Mouse (Mus musculus) gastrocnemius, postnatal 14 days (tissue): ENCODE measurements around the gene Cryzl1. TPM values are rescaled to one million over a fixed set of nuclear protein-coding genes. Genes with fewer than 3 reads are reported as not detected.

ENCODE experiments used
- DNase-seq: peaks from one replicate; pipeline ENCODE4 v3.0.0; 2021; ENCODE audit warnings: mixed read lengths
- intact Hi-C: fragments of 180-260 bp; cut with DNase I; formaldehyde crosslinking; loops from one replicate; pipeline ENCODE4 v1.15.1; 2025; ENCODE audit warnings: low total_unique reads
- total RNA-seq, 2 experiments: library from RNA; stranded (reverse); gene quantifications; 2 replicates each; pipeline ENCODE4 v1.2.3; 2021

Gene Cryzl1
- total RNA-seq, 2 experiments from 2014 or later, result 13.3 to 13.8 TPM

DNA sequence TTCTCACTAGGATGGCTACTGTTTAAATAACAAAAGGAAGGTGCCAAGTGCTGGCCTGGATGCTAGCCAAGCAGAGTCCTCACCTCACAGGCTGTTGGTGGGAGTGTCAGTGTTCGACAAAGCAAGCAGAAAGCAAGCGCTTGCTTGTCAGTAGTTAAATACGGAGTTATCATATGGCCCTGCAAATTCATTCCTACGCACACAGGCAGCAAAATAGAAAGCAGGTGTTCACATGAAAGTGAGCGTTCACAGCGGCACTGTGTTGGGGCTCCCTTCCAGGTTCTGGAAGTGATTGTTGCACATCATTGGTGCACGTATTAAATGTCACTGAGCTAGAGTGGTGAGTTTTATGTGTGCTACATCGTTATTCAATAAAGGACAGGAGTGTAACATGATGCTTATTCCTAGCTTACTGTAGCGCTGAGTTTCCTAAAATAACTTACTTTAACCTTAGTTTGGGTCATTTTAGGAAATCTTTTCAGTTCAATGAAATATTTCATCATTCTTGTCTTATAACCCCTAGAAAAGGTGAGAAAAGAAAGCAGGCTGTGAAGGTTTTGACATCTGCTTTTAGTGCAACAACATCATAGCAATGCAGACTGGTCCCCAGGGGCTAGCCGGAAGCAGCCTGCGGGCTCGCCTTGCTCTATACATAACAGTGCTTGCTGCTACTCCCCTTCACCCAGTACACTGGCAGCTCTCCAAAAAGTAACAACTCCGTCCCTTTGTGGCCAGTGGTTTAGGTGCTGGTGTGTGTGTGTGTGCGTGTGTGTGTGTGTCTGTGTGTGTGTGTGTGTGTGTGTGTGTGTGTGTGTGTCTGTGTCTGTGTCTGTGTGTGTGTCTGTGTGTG lies 17.6 kb upstream of the Cryzl1 start:
- DNase-seq, result no peak
- intact Hi-C loops, result no loop called here

DNA sequence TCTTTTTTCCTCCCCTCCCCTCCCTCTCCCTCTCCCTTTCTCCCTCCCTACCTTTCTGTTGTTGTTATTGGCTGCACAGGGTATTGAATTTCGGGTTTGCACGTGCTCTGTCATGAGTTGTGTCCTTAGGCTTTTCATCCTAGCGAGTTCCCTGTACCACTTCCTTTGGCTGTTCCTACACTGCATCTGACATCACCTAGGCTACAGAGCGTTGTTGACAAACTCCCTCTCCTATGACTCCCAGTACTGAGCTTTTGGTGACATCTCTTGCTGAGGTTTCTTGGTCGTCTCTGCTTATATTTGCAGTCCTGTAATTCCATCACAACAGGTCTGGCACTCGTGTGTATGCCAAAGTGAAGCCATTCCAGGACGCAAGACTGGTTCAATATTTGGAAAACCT lies 14.3 kb upstream of the Cryzl1 start:
- intact Hi-C loops, result no loop called here

DNA sequence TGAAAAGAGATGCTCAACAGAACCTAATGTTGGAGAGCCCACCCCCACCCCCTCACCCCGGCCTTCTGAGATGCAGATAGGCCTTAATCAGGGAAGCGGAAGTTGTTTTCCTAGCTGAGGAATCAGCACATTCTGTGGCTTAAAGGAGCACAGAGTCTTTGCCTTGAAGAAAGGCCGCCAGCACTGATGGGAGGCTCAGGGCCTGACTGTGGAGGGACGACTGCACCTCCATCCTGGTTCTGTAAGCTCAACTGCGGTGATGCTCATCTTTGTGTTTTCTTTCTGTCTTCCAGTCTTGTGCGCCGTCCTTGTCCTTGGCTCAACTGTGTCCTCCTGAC lies 12.1 kb upstream of the Cryzl1 start:
- intact Hi-C loops, result no loop called here
- no peak for DNase-seq

More for the DNA sequence above, 14.3 kb upstream of the Cryzl1 start:
- no peak for DNase-seq

- intact Hi-C loops, result no loop called here
Observed at GRCm38 (mm10) chr16:91740184-91740917, 11.6 kb upstream of the Cryzl1 start.

DNA sequence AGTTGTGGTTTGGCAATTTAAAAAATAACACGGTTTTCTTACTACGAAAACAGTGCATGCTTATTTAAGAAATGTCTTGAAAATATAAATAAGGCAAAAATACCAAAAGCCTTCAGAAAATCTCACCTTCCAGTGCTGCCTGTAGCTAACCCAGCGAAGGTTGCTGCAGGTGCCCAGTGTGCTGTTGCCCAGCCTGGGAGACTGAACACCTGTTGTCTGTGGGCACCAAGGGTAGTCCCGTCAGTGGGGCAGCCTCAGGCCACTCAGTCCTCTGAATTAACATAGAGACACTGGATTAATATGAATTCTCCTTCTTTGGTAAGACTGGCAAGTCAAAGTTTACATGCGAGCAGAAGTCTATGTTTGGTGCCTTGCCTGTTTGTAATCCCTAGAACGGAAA lies 9.7 kb upstream of the Cryzl1 start:
- intact Hi-C loops, result loop anchor here (10.0 kb wide), 1 partner anchor 66 kb away; no protein-coding TSS in a partner anchor
- DNase-seq, result no peak

More at GRCm38 (mm10) chr16:91740184-91740917, 11.6 kb upstream of the Cryzl1 start:
- no peak for DNase-seq

DNA sequence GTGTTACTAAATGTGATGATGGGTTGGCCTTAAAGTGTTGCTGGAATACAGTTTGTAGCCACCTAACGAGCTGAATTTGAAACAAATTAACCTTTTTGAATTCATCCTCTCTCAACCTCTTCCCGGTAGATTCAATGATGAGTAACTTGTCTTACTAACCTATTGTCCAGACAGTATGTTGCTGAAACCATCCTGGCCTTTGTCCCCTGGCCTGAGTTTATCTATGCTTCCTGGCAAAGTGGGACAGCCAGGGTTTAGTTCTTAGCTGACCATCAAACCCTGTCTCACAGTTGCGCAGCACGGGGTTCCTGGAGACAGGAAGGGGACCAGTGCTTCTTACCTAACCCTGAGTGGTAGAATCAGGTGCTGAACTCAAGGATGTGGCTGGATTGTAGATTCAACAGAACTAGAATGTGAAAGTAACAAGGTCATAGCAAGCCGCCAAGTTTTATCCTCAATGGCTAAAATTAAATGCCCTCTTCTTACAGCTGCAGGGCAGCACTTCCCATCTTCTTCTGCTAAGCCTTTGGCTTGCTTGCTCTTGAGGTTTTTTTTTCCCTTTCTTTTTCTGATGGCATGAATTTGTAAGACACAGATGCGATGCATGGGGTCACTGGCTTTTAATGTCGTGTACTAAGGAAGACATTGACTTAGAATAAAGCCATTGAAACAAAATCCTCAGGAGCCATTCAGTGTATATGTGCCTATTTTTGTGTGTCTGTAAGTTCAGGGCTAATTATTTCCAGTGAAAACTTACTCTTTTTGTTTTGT lies 7.5 kb upstream of the Cryzl1 start:
- intact Hi-C loops, result loop anchor here (10.0 kb wide), 1 partner anchor 69 kb away; no protein-coding TSS in a partner anchor
- no peak for DNase-seq

- peak; percentile 36 for DNase-seq
- intact Hi-C loops, result loop anchor here (10.0 kb wide), 1 partner anchor 70 kb away; no protein-coding TSS in a partner anchor
Observed at GRCm38 (mm10) chr16:91734771-91735170, 6.0 kb upstream of the Cryzl1 start.

DNA sequence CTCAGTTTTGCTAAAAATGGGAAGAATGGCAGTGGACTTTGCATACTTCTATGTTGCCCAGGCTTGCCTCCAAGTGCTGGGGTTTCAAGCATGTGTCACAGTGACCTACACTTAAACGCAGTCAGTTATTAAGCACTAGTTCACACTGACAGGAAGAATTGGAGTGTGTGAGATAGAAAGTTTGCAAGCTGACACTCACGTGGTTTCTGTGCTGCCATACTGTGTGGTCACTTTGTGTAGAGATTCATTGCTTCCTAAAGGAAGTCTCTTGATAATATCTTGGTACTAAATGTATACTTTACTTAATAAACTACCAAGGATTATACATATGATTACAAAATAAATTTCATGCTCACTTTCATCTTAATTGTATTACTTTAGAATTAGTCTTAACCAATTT lies 4.0 kb upstream of the Cryzl1 start:
- intact Hi-C loops, result loop anchor here (10.0 kb wide), 1 partner anchor 72 kb away; no protein-coding TSS in a partner anchor

DNA sequence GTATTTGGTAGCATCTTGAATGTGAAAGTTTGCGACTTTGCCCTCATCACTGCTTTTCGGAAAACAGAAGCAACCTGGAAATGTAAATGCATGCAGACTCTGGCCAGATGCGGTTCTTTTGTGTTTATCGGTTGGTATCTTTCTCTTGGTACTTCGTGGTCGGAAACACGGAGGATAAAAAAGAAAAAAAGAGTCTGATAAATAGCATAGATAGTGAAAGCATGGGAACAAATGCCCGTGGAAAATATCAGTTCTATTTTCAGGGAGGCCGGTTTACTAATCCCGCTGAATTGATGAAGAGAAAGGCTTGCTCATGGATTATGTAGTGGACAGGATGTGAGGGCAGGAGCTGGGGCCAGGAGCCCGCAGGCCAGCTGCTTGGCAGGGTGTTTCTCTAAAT lies 1.7 kb upstream of the Cryzl1 start:
- intact Hi-C loops, result loop anchor here (10.0 kb wide), 1 partner anchor 74 kb away; no protein-coding TSS in a partner anchor
- peak; percentile 23 for DNase-seq

More for the DNA sequence above, 4.0 kb upstream of the Cryzl1 start:
- DNase-seq, result no peak

- intact Hi-C loops, result loop anchor here (10.0 kb wide), 1 partner anchor 75 kb away; no protein-coding TSS in a partner anchor
- peak; percentile 54 for DNase-seq
Observed at GRCm38 (mm10) chr16:91729821-91730441, 1.2 kb upstream of the Cryzl1 start.

GRCm38 (mm10) chr16:91729066-91729482 lies 299 bp upstream of the Cryzl1 start, which contains the start of gene Itsn1:
Itsn1 (plus strand) TSS chr16:91729281.
- DNase-seq, result peak; percentile 99
- intact Hi-C loops, result no loop called here

DNA sequence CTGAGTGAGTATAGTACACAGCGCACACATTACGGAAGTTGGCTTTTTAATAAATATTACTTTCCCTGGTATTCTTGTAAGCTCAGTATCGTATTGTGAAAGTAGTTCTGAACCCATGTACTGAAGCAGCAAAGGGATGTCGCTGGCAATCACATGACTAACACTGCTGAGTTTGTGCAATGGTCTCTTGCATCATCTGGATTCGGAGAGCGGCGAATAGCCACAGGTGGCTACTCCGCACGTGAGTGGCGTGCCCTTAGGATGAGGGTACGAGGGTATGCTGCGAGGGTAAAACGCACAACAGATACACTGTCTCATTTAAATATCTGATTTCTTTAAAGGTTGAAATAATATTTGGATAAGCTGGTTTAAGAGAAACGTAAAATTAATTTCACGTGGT lies 1.3 kb downstream of the Cryzl1 start:
- no peak for DNase-seq

GRCm38 (mm10) chr16:91724247-91724646 lies 4.5 kb downstream of the Cryzl1 start:
- intact Hi-C loops, result loop anchor here (5.0 kb wide), 1 partner anchor 193 kb away; no protein-coding TSS in a partner anchor
- DNase-seq, result peak; percentile 41

More for the DNA sequence above, 1.3 kb downstream of the Cryzl1 start:
- intact Hi-C loops, result no loop called here

DNA sequence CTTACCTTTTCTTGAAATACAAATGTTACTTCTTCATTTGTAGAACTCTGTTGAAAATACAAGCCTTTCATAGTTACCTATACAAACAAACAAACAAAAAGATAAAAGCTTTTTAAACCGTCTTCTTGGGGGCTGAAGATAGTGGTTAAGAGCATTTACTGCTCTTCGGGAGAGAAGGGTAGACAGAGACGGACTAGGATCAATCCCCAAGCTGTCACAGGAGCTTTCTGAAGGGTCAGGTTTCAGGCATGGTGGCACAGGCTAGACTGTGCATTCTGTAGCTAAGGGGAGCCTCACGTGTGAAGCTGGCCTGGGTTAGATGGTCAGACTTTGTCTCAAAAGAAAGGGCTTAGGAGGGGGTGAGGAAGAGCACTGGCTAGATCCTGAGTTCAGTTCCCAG lies 11.4 kb downstream of the Cryzl1 start:
- intact Hi-C loops, result no loop called here

DNA sequence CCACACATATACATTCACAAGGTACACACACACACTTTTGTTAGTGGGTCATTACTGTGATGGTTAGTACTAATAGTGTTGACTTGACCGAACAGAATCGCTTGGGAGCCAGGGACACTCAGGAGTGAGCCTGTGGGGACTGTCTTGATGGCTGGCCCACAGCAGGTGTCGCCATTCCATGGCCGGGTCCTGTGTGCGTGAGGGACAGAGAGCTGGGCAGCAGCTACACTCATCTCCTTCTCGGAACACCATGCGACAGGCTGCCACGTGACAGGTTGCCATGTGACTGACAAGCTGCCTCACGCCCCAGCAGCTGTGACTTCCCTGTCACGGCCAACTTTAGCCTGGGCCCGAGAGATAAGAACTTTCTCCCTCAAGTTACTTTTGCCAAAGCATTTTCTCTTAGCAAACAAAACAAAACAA lies 11.8 kb downstream of the Cryzl1 start:
- intact Hi-C loops, result no loop called here
- peak; percentile 23 for DNase-seq

More for the DNA sequence above, 11.4 kb downstream of the Cryzl1 start:
- DNase-seq, result no peak

DNA sequence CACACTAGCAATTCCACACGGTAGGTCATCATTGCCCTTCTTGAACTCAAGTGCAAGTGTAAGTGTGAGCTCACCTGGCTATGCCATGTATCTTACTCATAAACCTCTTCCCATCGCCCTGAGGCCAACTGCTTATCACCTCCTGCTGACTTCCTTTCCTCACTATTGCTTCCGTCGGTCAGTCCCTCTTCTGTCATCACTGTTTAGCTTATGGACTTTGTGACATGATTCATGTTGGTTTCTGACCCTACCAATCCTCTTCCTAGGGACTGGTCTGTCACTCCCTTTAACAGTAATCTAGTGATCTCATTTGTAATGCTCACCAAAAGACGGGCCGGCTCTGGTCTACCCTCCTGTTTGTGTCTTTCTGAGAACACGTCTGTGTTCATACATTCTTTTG lies 18.5 kb downstream of the Cryzl1 start:
- intact Hi-C loops, result no loop called here
- no peak for DNase-seq

DNA sequence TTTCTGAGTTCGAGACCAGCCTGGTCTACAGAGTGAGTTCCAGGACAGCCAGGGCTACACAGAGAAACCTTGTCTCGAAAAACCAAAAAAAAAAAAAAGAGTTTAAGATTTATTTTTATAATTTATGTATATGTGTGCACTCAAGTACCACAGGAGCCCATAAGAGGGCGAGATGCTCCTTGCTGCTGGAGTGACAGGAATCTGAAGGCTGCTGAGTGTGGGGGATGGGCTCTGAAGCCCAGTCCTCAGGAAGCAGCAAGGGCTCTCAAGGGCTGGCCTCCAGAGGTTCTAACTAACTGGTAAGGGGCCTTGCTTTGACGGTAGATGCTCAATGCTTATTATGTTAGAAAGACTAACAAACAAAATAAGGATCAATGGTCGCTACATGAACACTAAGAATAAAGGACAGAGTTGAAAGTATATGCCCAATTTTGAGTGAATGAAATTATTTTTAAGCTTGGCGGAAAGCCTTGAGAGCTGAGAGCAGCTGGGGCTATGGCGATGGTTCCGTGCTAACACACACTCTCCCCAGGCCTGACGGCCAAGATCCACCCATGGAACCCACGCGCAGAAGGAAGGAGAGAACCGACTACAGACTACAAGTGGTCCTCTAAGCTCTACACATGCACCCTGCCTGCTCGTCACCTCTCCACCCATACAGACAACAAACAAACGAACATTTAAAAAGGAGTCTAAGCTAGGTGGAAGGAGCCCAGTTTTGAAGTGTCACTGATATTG lies 24.0 kb downstream of the Cryzl1 start:
- intact Hi-C loops, result no loop called here
- DNase-seq, result no peak

DNA sequence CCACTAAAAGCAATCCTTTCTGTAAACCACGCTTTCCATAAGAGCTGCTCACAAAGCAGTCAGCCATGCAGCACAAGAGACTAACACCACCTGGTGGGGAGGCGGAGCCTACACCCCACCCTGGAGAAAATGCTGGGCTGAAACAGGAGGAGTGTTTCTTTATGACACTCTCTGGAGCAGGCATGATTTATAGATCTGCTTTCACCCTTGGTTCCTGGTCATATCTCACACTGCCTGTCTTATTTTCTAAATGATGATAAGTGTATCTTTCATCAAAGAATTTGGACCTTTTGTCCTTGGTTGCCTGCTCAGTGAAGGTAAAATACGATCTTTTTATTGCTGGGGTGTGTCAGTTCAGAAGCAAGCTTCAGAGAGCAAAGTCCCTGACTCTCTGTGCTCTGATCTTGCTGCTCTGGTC lies 26.0 kb downstream of the Cryzl1 start:
- no peak for DNase-seq
- intact Hi-C loops, result no loop called here
